Mouse (Mus musculus): ENCODE measurements at regions not wholly inside any gene's neighbourhood (a gene's known extent, or its start where the extent isn't known, plus 50 kb on each side); places are given as distances from the start of the nearest gene placed in this dataset.

- TF ChIP-seq GATA2 (IDR thresholded peaks at IDR 0.05; ENCODE audit: borderline replicate concordance, low read depth, low read length): no peak
- TF ChIP-seq CTCF (IDR thresholded peaks at IDR 0.05; ENCODE audit: low read depth, low read length): no peak
- TF ChIP-seq GATA1 (IDR thresholded peaks at IDR 0.05; ENCODE audit: borderline replicate concordance, low read length): no peak
- TF ChIP-seq POLR2AphosphoS5 (IDR thresholded peaks at IDR 0.05; ENCODE audit: insufficient replicate concordance, low read depth, low read length): no peak
- no peak for TF ChIP-seq TAL1 (conservative IDR thresholded peaks at IDR 0.05; ENCODE audit: low read depth, low read length)
These were observed 188.1 kb upstream of the Map3k1 start for GRCm38 (mm10) chr13:111996910-111997309.

Measured in G1E (cell line).